Mouse (Mus musculus) kidney, adult 2 months (tissue): ENCODE data around the gene Olfr710. TPM values are rescaled to one million over a fixed set of nuclear protein-coding genes. Genes with fewer than 3 reads are reported as not detected.

Source experiments
- polyA plus RNA-seq: library from polyadenylated mRNA; depleted of rRNA; stranded (reverse); fragments of >200 nt; gene quantifications from 2 replicates; pipeline ENCODE4 v1.2.3, GENCODE M21; 2012; rRNA removed

Olfr710 gene
- polyA plus RNA-seq, 1 experiment, result not detected

Other genes with a start within 250 kb of the Olfr710 start
- not detected in 2 replicates for gene Olfr695, start 231.9 kb downstream of the Olfr710 start, polyA plus RNA-seq
- not detected in 2 replicates for gene Olfr697, start 205.9 kb downstream of the Olfr710 start, polyA plus RNA-seq
- not detected in 2 replicates for gene Olfr698, start 192.9 kb downstream of the Olfr710 start, polyA plus RNA-seq
- not detected in 2 replicates for gene Olfr699, start 155.1 kb downstream of the Olfr710 start, polyA plus RNA-seq
- gene Olfr700, start 139.5 kb downstream of the Olfr710 start, polyA plus RNA-seq, result not detected in 2 replicates
- gene Olfr701, start 134.2 kb downstream of the Olfr710 start, polyA plus RNA-seq, result not detected in 2 replicates
- gene Olfr702, start 114.4 kb downstream of the Olfr710 start, polyA plus RNA-seq, result not detected in 2 replicates
- not detected in 2 replicates for gene Olfr703, start 105.0 kb downstream of the Olfr710 start, polyA plus RNA-seq
- not detected in 2 replicates for gene Olfr704, start 85.1 kb downstream of the Olfr710 start, polyA plus RNA-seq
- gene Olfr705, start 71.4 kb downstream of the Olfr710 start, polyA plus RNA-seq, result not detected in 2 replicates
- gene Olfr706, start 60.1 kb downstream of the Olfr710 start, polyA plus RNA-seq, result not detected in 2 replicates
- gene Olfr707, start 47.1 kb downstream of the Olfr710 start, polyA plus RNA-seq, result not detected in 2 replicates
- not detected in 2 replicates for gene Olfr1532-ps1, start 40.3 kb downstream of the Olfr710 start, polyA plus RNA-seq
- not detected in 2 replicates for gene Olfr709-ps1, start 16.1 kb downstream of the Olfr710 start, polyA plus RNA-seq
- gene Olfr6, start 15.6 kb upstream of the Olfr710 start, polyA plus RNA-seq, result not detected in 2 replicates
- not detected in 2 replicates for gene Olfr711, start 27.1 kb upstream of the Olfr710 start, polyA plus RNA-seq
- not detected in 2 replicates for gene Olfr2, start 57.8 kb upstream of the Olfr710 start, polyA plus RNA-seq
- not detected in 2 replicates for gene Olfr713, start 82.9 kb upstream of the Olfr710 start, polyA plus RNA-seq
- not detected in 2 replicates for gene Olfr714, start 122.7 kb upstream of the Olfr710 start, polyA plus RNA-seq
- not detected in 2 replicates for gene Olfr17, start 144.9 kb upstream of the Olfr710 start, polyA plus RNA-seq
- not detected in 2 replicates for gene Olfr715b, start 162.1 kb upstream of the Olfr710 start, polyA plus RNA-seq
- gene Olfr715, start 182.8 kb upstream of the Olfr710 start, polyA plus RNA-seq, result not detected in 2 replicates
- gene Olfr716, start 190.0 kb upstream of the Olfr710 start, polyA plus RNA-seq, result not detected in 2 replicates
- gene Nlrp14, start 218.7 kb upstream of the Olfr710 start, polyA plus RNA-seq, result not detected in 2 replicates